Mouse (Mus musculus) lung, embryonic 15.5 days (tissue): ENCODE measurements around the gene Col5a3. TPM values are rescaled to one million over a fixed set of nuclear protein-coding genes. Genes with fewer than 3 reads are reported as not detected.
A peak's percentile ranks its signal among the peaks of the same experiment; 100 is the strongest.

Source experiments
- ATAC-seq: fragments of 200-750 bp; cut with Nextera tagmentation; 2 replicates; pipeline ENCODE4 v1.8.0; 2017; ENCODE audit warnings: moderate number of reproducible peaks, borderline replicate concordance; ENCODE audit not compliant: low FRiP score, low TSS enrichment; ENCODE audit errors: extremely low read depth
- H3K27ac ChIP-seq: fragments of 300-500 bp; sonication (generic); 2 replicates; pipeline ENCODE4 v1.5.1; 2015; ENCODE audit warnings: moderate library complexity, mild to moderate bottlenecking, inconsistent platforms
- H3K27me3 ChIP-seq: fragments of 300-500 bp; sonication (generic); 2 replicates; pipeline ENCODE4 v1.6.1; 2015; ENCODE audit warnings: inconsistent platforms
- H3K36me3 ChIP-seq: fragments of 300-500 bp; sonication (generic); 2 replicates; pipeline ENCODE4 v1.6.1; 2015; ENCODE audit warnings: inconsistent platforms
- H3K4me1 ChIP-seq: fragments of 300-500 bp; sonication (generic); 2 replicates; pipeline ENCODE4 v1.6.1; 2015; ENCODE audit warnings: inconsistent platforms
- H3K4me2 ChIP-seq: fragments of 300-500 bp; sonication (generic); 2 replicates; pipeline ENCODE4 v1.6.1; 2015; ENCODE audit warnings: inconsistent platforms, mild to moderate bottlenecking, moderate library complexity
- H3K4me3 ChIP-seq: fragments of 300-500 bp; sonication (generic); 2 replicates; pipeline ENCODE4 v1.5.1; 2015; ENCODE audit warnings: mild to moderate bottlenecking, inconsistent platforms
- H3K9ac ChIP-seq: fragments of 300-500 bp; sonication (generic); 2 replicates; pipeline ENCODE4 v1.6.1; 2015; ENCODE audit warnings: inconsistent platforms
- H3K9me3 ChIP-seq: fragments of 300-500 bp; sonication (generic); 2 replicates; pipeline ENCODE4 v1.6.1; 2016; ENCODE audit warnings: inconsistent platforms
- WGBS: fragments of 180-500 bp; shearing (Covaris S2); methylation state at CpG from one replicate; pipeline ENCODE4 v1.1.7; 2015; 5-methylcytosine and 5-hydroxymethylcytosine counted together
- polyA plus RNA-seq: library from polyadenylated mRNA; unstranded; fragments of >200 nt; fragmentation: Nextera tagmentation; extraction: Ambion mirVana; gene quantifications from 2 replicates; pipeline ENCODE4 v1.2.1, GENCODE M21; 2015

Gene Col5a3
- polyA plus RNA-seq, 1 experiment from 2014 or later: 1.4 TPM

DNA sequence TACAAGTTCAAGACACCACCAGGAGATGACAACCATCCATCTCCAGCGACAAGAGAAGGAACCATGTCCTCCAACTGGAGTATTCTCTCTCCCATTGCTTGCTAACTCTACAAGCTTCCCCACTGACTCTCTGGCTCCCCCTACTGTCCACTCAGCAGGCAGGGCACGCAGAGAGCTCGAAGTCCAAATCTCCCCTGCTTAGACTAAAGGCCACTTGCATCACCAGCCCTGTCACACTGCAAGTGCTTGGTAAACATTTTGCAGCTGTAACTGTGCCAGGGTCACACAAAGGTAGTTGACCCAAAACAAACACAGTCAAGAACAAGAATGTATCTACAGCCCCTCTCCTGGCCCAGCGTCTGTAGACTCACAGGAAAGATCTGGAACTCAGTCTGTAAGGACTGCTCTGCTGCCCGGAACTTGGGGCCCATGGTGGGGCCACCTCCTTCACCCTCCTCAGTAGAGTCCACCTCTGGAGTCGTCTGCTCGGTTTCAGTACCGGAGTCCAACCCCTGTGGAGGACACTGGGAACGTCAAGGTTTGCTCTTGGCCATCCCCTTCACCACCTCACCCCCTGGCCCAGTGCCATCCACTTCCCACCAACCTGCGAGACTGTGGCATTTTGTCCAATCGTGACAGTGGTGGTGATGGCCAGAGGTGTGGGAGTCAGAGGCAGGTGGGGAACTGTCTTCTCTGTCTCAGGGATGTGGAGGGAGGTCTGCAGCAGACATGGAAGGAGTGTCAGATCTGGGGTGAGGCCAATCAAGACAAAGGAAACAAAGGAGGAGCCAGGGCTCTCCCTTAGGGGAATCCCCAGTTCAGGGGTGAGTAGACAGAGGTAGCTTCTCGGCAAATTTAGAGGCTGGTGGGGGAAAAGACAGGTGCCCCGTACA lies 10.4 kb downstream of the Col5a3 start:
- Histone ChIP-seq H3K4me3 (no peak overlapping the region), H3K4me2 (no peak overlapping the region), H3K9me3 (no peaks in the 10 kb centered on the region), H3K4me1 (no peaks in the 10 kb centered on the region), H3K36me3 (no peaks in the 10 kb centered on the region), H3K9ac (no peak overlapping the region), H3K27ac (no peak overlapping the region), H3K27me3 (no peaks in the 10 kb centered on the region)
- WGBS: 58% methylated on average over 13 of the region's 13 CpGs
- ATAC-seq: 0 out of 2 replicates have a peak, but pooled peaks have one; percentile 27

DNA sequence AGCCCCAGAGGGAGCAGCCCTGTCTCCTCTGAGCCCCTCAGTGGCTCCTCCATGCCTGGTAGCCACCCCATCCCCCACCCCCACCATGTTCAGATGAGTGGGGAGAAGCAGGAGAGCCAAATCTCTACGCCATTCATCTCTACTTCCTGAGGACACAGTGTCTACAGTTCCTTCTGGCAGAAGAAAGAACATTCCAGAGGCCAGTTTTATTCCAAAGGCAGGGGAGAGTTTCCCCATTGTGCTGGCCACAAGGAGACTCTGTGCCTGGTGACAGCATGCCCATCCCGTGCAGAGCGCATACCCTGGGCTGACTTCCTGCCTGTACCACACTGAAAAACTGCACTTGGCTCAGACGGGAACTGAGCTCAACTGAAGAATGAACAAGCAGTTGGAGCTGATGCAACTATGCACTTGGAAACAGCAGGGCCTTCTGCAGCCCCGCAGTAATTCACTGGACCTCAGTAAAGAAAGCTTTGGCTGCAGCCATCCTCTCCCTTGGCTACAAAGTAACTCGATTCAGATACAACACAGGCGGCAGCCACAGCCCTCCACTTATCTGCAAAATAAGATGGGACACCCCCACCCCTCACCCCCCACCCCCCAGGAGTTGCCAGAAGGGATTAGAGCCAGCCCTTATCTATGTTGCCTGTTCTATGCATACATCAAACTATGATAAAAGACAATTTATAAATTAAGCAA lies 20.6 kb downstream of the Col5a3 start:
- ATAC-seq: peak; percentile 69
- Histone ChIP-seq H3K9ac (no peak overlapping the region), H3K4me3 (no peak overlapping the region), H3K4me1 (peaks cover 6% of the 10 kb centered on the region), H3K36me3 (no peaks in the 10 kb centered on the region), H3K27ac (peak overlapping the region; percentile 24; the same call in 1 of the 2 replicates), H3K9me3 (no peaks in the 10 kb centered on the region), H3K27me3 (no peaks in the 10 kb centered on the region), H3K4me2 (no peak overlapping the region)
- 19% methylated on average over 7 of the region's 7 CpGs for WGBS

DNA sequence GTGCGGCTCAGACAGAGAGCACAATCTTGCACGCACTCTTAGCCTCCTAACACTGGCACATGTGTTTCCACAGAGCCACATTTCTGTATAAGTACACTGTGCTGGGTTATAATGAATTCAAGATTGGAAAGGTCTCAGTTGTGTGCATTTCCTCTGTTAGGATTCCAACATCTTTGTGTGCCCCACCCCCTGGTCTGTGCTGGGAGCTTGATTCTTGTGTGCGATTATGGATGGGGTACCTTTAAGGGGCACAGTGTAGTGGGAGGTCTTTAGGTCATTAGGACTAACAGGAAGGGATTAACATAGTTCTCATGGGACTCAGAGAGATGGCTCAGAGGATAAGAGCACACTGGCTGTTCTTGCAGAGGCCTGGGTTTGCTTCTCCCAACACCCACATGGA lies 24.5 kb downstream of the Col5a3 start:
- WGBS: 65% methylated on average over 3 of the region's 3 CpGs
- Histone ChIP-seq H3K27ac (no peak overlapping the region), H3K27me3 (no peaks in the 10 kb centered on the region), H3K4me2 (no peak overlapping the region), H3K4me1 (peaks cover 6% of the 10 kb centered on the region), H3K9me3 (no peaks in the 10 kb centered on the region), H3K36me3 (no peaks in the 10 kb centered on the region), H3K4me3 (no peak overlapping the region), H3K9ac (no peak overlapping the region)
- ATAC-seq: no peak

DNA sequence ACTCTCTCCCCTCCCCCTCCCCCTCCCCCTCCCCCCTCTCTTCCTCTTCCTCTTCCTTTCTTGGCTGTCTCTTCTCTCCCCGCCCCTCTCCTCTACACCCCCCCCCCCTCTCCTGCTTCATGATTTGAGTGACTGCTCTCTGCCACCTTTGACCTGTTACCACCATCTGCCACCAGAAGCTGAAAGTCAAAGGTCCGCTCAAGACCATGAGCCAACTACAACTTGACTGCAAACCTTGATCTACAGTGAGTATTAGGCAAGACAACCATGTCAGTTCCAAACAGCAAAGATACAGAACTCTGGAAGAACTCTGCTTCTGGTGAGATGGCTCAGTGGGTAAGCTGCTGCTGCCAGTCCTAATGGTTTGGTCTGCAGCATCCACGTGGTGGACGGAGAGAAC lies 25.2 kb downstream of the Col5a3 start:
- Histone ChIP-seq H3K36me3 (no peaks in the 10 kb centered on the region), H3K4me3 (no peak overlapping the region), H3K4me2 (no peak overlapping the region), H3K27ac (no peak overlapping the region), H3K9me3 (no peaks in the 10 kb centered on the region), H3K27me3 (no peaks in the 10 kb centered on the region), H3K4me1 (peaks cover 6% of the 10 kb centered on the region), H3K9ac (no peak overlapping the region)
- no peak for ATAC-seq
- 68% methylated on average over 3 of the region's 4 CpGs for WGBS

DNA sequence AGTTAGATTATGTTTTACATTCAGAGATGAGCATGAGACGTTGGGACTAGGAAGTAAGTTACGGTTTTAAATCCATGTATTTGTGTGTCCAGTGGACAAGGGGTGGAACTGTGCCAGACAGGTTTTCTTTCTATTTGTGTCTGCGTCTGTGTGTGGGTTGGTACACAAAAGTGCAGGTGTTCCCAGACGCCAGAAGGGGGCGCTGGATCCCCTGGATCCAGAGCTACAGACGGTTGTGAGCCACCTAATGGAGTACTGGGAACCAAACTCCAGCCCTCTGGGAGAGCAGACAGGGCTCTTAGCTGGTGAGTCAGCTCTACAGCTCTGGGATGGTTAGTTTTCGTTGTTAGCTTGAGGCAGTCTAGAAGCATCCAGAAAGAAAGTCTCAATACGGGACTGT lies 26.9 kb downstream of the Col5a3 start:
- H3K9me3 ChIP-seq: no peaks in the 10 kb centered on the region
- H3K36me3 ChIP-seq: no peaks in the 10 kb centered on the region
- no peak overlapping the region for H3K4me3 ChIP-seq
- WGBS: 66% methylated on average over 8 of the region's 8 CpGs
- no peak overlapping the region for H3K9ac ChIP-seq
- no peaks in the 10 kb centered on the region for H3K27me3 ChIP-seq
- H3K4me2 ChIP-seq: no peak overlapping the region
- H3K4me1 ChIP-seq: no peaks in the 10 kb centered on the region
- no peak overlapping the region for H3K27ac ChIP-seq
- ATAC-seq: no peak

DNA sequence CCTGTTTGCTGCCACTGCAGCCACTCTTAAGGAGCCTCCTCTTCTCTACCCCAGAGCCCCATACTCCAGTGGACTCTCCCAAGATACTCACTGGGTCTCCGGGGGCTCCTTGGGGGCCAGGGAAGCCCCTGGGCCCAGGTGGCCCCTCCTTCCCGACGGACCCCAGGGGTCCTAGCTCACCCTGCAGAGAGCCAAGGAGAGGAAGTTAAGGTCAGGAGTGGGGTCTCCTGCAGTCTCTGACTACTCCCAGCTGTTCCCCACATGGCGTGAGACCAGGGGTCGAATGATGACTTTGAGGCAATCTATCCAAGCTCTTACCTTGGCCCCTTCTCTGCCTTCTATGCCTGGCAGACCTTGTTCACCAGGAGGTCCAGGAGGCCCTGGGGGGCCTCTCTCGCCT lies 29.8 kb downstream of the Col5a3 start:
- no peaks in the 10 kb centered on the region for H3K27me3 ChIP-seq
- no peak overlapping the region for H3K4me3 ChIP-seq
- H3K27ac ChIP-seq: no peak overlapping the region
- no peaks in the 10 kb centered on the region for H3K36me3 ChIP-seq
- H3K9ac ChIP-seq: no peak overlapping the region
- no peaks in the 10 kb centered on the region for H3K4me1 ChIP-seq
- ATAC-seq: no peak
- H3K9me3 ChIP-seq: no peaks in the 10 kb centered on the region
- no peak overlapping the region for H3K4me2 ChIP-seq
- 40% methylated on average over 6 of the region's 6 CpGs for WGBS

DNA sequence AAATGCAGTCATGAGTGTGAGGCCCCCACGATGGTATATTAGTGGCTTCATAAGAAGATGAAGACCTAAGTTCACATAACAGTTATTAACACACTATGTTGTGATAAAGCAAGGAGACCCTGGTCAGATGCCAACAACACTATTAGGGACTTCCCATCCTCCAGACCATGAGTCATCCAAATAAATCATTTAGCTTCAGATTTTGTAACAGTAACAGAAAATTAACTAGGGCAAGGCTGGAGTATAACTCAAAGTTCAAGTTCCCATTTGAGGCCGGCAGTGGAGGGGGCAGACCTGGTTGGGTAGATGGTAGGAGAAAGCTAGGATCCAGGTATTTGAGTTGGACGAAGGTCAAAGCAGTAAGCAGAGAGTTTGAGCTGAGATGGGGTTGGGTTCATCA lies 33.6 kb downstream of the Col5a3 start:
- 77% methylated on average over 3 of the region's 3 CpGs for WGBS
- Histone ChIP-seq H3K27me3 (no peaks in the 10 kb centered on the region), H3K4me2 (no peak overlapping the region), H3K4me3 (no peak overlapping the region), H3K4me1 (no peaks in the 10 kb centered on the region), H3K9ac (no peak overlapping the region), H3K9me3 (no peaks in the 10 kb centered on the region), H3K36me3 (no peaks in the 10 kb centered on the region), H3K27ac (no peak overlapping the region)
- ATAC-seq: no peak

DNA sequence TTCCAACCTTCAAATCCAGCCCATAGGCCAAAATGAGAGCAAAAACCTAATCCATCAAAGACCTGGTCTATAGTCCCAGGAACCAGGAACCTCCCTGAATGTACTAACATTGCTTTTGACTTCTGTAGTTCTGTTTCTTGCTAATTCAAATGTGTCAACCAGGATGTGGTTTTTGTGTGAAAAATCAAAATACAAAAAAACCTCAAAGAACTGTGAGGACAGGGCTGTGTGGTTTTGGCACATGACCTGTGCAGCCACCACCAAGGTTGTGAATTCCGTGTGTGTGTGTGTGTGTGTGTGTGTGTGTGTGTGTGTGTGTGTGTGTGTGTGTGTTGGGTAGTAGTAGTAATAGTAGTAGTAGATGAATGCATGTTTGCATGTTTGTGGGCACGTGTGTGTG lies 49.6 kb downstream of the Col5a3 start:
- no peak for ATAC-seq
- Histone ChIP-seq H3K27ac (no peak overlapping the region), H3K9me3 (no peaks in the 10 kb centered on the region), H3K9ac (no peak overlapping the region), H3K4me2 (no peak overlapping the region), H3K36me3 (no peaks in the 10 kb centered on the region), H3K27me3 (no peaks in the 10 kb centered on the region), H3K4me1 (no peaks in the 10 kb centered on the region), H3K4me3 (no peak overlapping the region)
- 74% methylated on average over 2 of the region's 2 CpGs for WGBS

DNA sequence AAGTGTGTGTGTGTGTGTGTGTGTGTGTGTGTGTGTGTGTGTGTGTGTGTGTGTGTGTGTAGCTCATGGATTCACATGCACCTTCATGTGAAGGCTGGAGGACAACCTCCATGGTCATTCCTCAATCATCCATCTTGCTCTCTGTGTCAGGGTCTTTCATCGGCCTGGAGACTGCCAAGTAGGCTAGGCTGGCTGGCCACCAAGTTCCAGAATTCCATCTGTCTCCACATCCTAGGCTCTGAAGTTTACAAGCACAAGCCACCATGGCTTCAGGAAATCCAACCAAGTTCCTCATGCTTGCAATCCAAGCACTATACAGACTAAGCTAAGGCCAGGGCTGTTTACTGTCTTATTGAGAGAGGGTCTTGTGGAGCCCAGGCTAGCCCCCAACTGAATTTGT lies 51.8 kb downstream of the Col5a3 start:
- H3K4me2 ChIP-seq: no peak overlapping the region
- ATAC-seq: no peak
- no peaks in the 10 kb centered on the region for H3K36me3 ChIP-seq
- no peak overlapping the region for H3K27ac ChIP-seq
- no peaks in the 10 kb centered on the region for H3K9me3 ChIP-seq
- 56% methylated on average over 1 of the region's 1 CpGs for WGBS
- no peaks in the 10 kb centered on the region for H3K27me3 ChIP-seq
- H3K9ac ChIP-seq: no peak overlapping the region
- H3K4me1 ChIP-seq: no peaks in the 10 kb centered on the region
- no peak overlapping the region for H3K4me3 ChIP-seq

DNA sequence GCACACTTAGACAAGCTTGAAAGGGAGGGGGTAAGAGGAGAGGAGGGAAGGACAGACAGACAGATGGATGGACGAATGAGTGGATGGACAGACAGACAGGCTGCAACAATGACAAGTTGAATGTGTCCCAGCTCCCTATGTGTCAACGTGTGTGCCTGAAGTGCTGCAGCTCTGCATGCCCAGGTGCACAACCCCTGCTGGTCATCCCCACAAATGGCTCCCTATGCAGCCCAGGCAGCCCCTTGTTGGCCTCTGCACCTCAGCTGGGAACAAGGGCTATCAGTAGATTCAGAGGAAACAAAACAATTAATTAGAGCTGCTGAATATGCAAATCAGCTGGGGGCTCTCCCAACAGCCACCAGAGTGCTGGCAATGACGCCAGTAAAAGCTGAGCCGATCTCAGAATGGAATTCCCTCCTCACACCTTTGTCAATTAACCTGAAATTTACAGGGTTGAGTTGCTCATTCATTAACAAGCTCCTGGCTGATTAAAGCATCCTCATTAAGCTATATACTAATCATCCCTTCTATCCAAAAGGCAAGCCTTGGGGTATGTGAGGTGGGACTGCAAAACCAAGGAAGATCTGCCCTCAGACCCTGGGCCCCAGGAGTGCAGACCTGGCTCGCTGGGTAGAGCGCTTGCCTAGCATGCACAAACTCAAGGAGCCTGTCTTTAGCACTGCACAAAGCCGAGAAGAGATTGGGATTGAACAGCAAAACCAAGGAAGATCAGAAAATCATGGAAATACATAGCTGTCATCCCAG lies 52.5 kb downstream of the Col5a3 start:
- no peak overlapping the region for H3K9ac ChIP-seq
- H3K9me3 ChIP-seq: no peaks in the 10 kb centered on the region
- H3K27me3 ChIP-seq: no peaks in the 10 kb centered on the region
- H3K4me3 ChIP-seq: no peak overlapping the region
- no peak for ATAC-seq
- no peak overlapping the region for H3K4me2 ChIP-seq
- H3K4me1 ChIP-seq: no peaks in the 10 kb centered on the region
- H3K27ac ChIP-seq: no peak overlapping the region
- 39% methylated on average over 7 of the region's 7 CpGs for WGBS
- H3K36me3 ChIP-seq: no peaks in the 10 kb centered on the region

DNA sequence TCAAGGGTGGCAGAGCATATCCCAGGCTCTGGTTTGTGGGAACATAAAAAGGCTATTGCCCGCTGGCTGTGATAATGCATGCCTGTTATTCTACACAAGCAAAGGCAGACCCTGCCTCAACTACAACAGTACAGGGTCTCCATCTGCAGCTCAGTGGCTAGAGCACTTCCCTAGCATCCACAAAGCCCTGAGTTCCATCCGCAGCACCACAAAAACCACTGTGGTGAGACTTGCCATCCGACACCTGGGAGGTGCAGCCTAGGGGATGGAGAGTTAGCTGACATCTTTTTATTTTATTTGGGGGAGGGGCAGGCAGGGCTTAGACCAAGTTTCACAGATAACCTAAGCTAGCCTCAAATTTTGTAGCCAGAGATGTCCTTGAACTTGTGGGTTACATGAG lies 53.5 kb downstream of the Col5a3 start:
- Histone ChIP-seq H3K27ac (no peak overlapping the region), H3K9ac (no peak overlapping the region), H3K9me3 (no peaks in the 10 kb centered on the region), H3K4me1 (no peaks in the 10 kb centered on the region), H3K36me3 (no peaks in the 10 kb centered on the region), H3K4me2 (no peak overlapping the region), H3K4me3 (no peak overlapping the region), H3K27me3 (no peaks in the 10 kb centered on the region)
- no peak for ATAC-seq
- WGBS: 69% methylated on average over 3 of the region's 3 CpGs

DNA sequence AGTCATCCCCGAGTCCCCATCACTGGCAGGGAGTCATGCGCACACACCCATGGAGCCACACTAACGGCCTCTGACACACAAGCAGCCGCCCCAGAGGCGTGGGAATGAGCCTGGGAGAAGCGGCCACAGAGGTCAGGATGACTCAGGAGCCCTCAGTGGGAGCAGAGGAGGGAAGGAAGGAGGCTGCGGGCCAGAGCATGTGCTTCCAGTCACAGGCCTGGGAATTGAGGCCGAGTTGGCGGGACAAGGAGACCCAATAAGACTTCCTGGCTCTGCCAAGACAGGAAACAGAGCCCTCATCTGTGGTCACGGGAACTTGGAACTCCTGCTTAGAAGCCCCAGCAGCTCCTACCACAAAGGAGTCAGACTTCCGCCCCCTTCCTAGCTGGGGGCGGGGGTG lies 54.1 kb downstream of the Col5a3 start:
- H3K4me2 ChIP-seq: no peak overlapping the region
- no peak overlapping the region for H3K4me3 ChIP-seq
- H3K4me1 ChIP-seq: no peaks in the 10 kb centered on the region
- H3K9ac ChIP-seq: no peak overlapping the region
- no peak for ATAC-seq
- no peaks in the 10 kb centered on the region for H3K9me3 ChIP-seq
- H3K36me3 ChIP-seq: no peaks in the 10 kb centered on the region
- no peaks in the 10 kb centered on the region for H3K27me3 ChIP-seq
- WGBS: 47% methylated on average over 12 of the region's 12 CpGs
- H3K27ac ChIP-seq: no peak overlapping the region
